Mouse (Mus musculus) lung, embryonic 16.5 days (tissue): Measurements from ENCODE around the gene Fanci. TPM values are rescaled to one million over a fixed set of nuclear protein-coding genes. Genes with fewer than 3 reads are reported as not detected.

Source experiments
- ATAC-seq: fragments of 200-750 bp; cut with Nextera tagmentation; 2 replicates; pipeline ENCODE4 v1.8.0; 2017; ENCODE audit warnings: low read depth, mild to moderate bottlenecking, moderate library complexity
- H3K27ac ChIP-seq: fragments of 300-500 bp; sonication (generic); 2 replicates; pipeline ENCODE4 v1.5.1; 2014; ENCODE audit warnings: mild to moderate bottlenecking, control low read depth, low read length
- H3K27me3 ChIP-seq: fragments of 300-500 bp; sonication (generic); 2 replicates; pipeline ENCODE4 v1.6.1; 2014; ENCODE audit warnings: low read depth, low read length, mixed read lengths; ENCODE audit not compliant: control insufficient read depth, insufficient read depth
- H3K36me3 ChIP-seq: fragments of 300-500 bp; sonication (generic); 2 replicates; pipeline ENCODE4 v1.6.1; 2014; ENCODE audit warnings: low read length; ENCODE audit not compliant: control insufficient read depth, insufficient read depth
- H3K4me1 ChIP-seq: fragments of 300-500 bp; sonication (generic); replicated peaks from 2 replicates; pipeline ENCODE4 v1.6.1; 2014; ENCODE audit warnings: low read length, mixed read lengths; ENCODE audit not compliant: control insufficient read depth, insufficient read depth
- H3K4me2 ChIP-seq: fragments of 300-500 bp; sonication (generic); 2 replicates; pipeline ENCODE4 v1.6.1; 2014; ENCODE audit warnings: low read depth, low read length, control low read depth
- H3K4me3 ChIP-seq: fragments of 300-500 bp; sonication (generic); 2 replicates; pipeline ENCODE4 v1.5.1; 2014; ENCODE audit warnings: mild to moderate bottlenecking, low read length, control low read depth
- H3K9ac ChIP-seq: fragments of 300-500 bp; sonication (generic); 2 replicates; pipeline ENCODE4 v1.6.1; 2014; ENCODE audit warnings: low read length, control low read depth
- H3K9me3 ChIP-seq: fragments of 300-500 bp; sonication (generic); 2 replicates; pipeline ENCODE4 v1.6.1; 2016; ENCODE audit warnings: low read length; ENCODE audit not compliant: control insufficient read depth
- WGBS: fragments of 180-500 bp; shearing (Covaris S2); extraction: QIAGEN DNeasy Blood & Tissue Kit; methylation state at CpG from one replicate; pipeline ENCODE4 v1.1.7; 2014; 5-methylcytosine and 5-hydroxymethylcytosine counted together
- polyA plus RNA-seq: library from polyadenylated mRNA; unstranded; fragments of >200 nt; fragmentation: Nextera tagmentation; extraction: Ambion mirVana; gene quantifications from 2 replicates; pipeline ENCODE4 v1.2.1, GENCODE M21; 2015

Gene Fanci
- polyA plus RNA-seq, 1 experiment from 2014 or later, result 13.7 TPM

- peaks cover 27% of the 10 kb centered on the region for H3K4me1 ChIP-seq
- peak within 1 kb of the TSS; percentile 95 for H3K4me2 ChIP-seq
- H3K27ac ChIP-seq, result peak within 1 kb of the TSS; percentile 86
- peak; percentile 98 for ATAC-seq
- no peaks in the 10 kb centered on the region for H3K27me3 ChIP-seq
- under 1% methylated on average over 67 of the region's 76 CpGs for WGBS
- H3K36me3 ChIP-seq, result peaks cover 9% of the 10 kb centered on the region
- H3K9me3 ChIP-seq, result no peaks in the 10 kb centered on the region
- peak within 1 kb of the TSS; percentile 89 for H3K9ac ChIP-seq
- H3K4me3 ChIP-seq, result peak within 1 kb of the TSS; percentile 87
Observed at GRCm38 (mm10) chr7:79466053-79466901, 74.5 kb downstream of the Fanci start, which contains the start of gene Polg. Gene Polg, minus strand, starts transcription at chr7:79466362.

DNA sequence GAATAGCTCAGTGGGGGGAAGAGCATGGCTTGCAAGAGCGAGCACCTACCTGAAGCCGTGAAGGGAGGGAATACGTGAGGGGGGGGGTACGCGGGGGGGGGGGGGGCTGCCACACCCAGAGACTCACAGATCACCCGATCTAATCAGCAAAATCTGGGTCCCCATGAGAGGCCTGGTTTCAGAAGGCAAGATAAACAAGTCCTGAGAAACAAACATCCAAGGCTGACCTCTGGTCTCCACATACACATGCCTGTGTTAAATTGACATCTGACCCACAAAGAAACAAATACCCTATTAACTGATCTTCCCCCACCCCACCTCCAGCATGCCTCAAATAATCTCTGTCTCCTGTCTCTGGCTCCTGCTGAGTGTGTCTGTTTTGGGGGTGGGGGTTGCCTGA is 76.2 kb downstream of the Fanci start:
- Histone ChIP-seq H3K4me2 (peak overlapping the region; percentile 49), H3K9me3 (peaks cover 2% of the 10 kb centered on the region; the same call in 1 of the 2 replicates), H3K4me1 (peaks cover 27% of the 10 kb centered on the region), H3K4me3 (peak overlapping the region; percentile 24; the same call in 1 of the 2 replicates), H3K27ac (no peak overlapping the region), H3K27me3 (no peaks in the 10 kb centered on the region), H3K36me3 (0 out of 2 replicates have a peak, but pooled peaks cover 2% of the 10 kb centered on the region), H3K9ac (0 out of 2 replicates have a peak overlapping the region, but pooled peaks have one; percentile 31)
- ATAC-seq, result no peak
- WGBS, result 4% methylated on average over 4 of the region's 6 CpGs

GRCm38 (mm10) chr7:79468994-79469393 is 77.3 kb downstream of the Fanci start:
- peaks cover 2% of the 10 kb centered on the region; the same call in 1 of the 2 replicates for H3K9me3 ChIP-seq
- H3K36me3 ChIP-seq, result no peaks in the 10 kb centered on the region
- no peak overlapping the region for H3K27ac ChIP-seq
- H3K9ac ChIP-seq, result no peak overlapping the region
- peaks cover 20% of the 10 kb centered on the region for H3K4me1 ChIP-seq
- H3K4me3 ChIP-seq, result no peak overlapping the region
- 36% methylated on average over 8 of the region's 8 CpGs for WGBS
- no peaks in the 10 kb centered on the region for H3K27me3 ChIP-seq
- no peak for ATAC-seq
- no peak overlapping the region for H3K4me2 ChIP-seq

DNA sequence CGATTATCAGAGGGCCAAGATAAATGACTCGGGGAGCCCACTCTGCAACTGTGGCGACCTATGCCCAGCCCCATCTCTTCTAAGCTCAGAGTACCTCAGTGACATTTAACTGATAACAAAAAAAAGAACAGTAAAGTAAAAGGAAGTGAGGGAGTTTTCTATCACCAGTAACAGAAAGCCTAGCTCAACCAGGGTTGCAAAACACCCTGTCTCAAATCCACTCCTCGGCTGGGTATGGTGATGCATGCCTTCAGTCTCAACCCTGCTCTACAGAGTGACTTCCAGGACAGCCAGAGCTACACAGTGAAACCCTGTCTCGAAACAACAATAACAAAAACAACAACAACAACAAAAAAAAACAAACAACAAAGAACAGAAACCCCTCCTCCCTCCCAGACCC is 78.0 kb downstream of the Fanci start:
- H3K27me3 ChIP-seq, result no peaks in the 10 kb centered on the region
- peaks cover 12% of the 10 kb centered on the region for H3K4me1 ChIP-seq
- no peak for ATAC-seq
- no peak overlapping the region for H3K9ac ChIP-seq
- H3K36me3 ChIP-seq, result no peaks in the 10 kb centered on the region
- WGBS, result 52% methylated on average over 5 of the region's 5 CpGs
- no peak overlapping the region for H3K4me3 ChIP-seq
- peaks cover 2% of the 10 kb centered on the region; the same call in 1 of the 2 replicates for H3K9me3 ChIP-seq
- H3K4me2 ChIP-seq, result no peak overlapping the region
- H3K27ac ChIP-seq, result no peak overlapping the region

- no peaks in the 10 kb centered on the region for H3K27me3 ChIP-seq
- H3K36me3 ChIP-seq, result no peaks in the 10 kb centered on the region
- no peak overlapping the region for H3K9ac ChIP-seq
- H3K4me3 ChIP-seq, result no peak overlapping the region
- H3K4me2 ChIP-seq, result no peak overlapping the region
- WGBS, result 48% methylated on average over 3 of the region's 3 CpGs
- H3K9me3 ChIP-seq, result peaks cover 2% of the 10 kb centered on the region; the same call in 1 of the 2 replicates
- H3K27ac ChIP-seq, result no peak overlapping the region
- H3K4me1 ChIP-seq, result peaks cover 8% of the 10 kb centered on the region
- no peak for ATAC-seq
Observed at GRCm38 (mm10) chr7:79470718-79471117, 79.0 kb downstream of the Fanci start.

GRCm38 (mm10) chr7:79471436-79471835 is 79.7 kb downstream of the Fanci start:
- WGBS, result 59% methylated on average over 7 of the region's 7 CpGs
- H3K4me3 ChIP-seq, result no peak overlapping the region
- peaks cover 8% of the 10 kb centered on the region for H3K4me1 ChIP-seq
- H3K9me3 ChIP-seq, result peaks cover 2% of the 10 kb centered on the region; the same call in 1 of the 2 replicates
- ATAC-seq, result no peak
- no peaks in the 10 kb centered on the region for H3K27me3 ChIP-seq
- no peak overlapping the region for H3K27ac ChIP-seq
- no peak overlapping the region for H3K4me2 ChIP-seq
- no peak overlapping the region for H3K9ac ChIP-seq
- H3K36me3 ChIP-seq, result no peaks in the 10 kb centered on the region

DNA sequence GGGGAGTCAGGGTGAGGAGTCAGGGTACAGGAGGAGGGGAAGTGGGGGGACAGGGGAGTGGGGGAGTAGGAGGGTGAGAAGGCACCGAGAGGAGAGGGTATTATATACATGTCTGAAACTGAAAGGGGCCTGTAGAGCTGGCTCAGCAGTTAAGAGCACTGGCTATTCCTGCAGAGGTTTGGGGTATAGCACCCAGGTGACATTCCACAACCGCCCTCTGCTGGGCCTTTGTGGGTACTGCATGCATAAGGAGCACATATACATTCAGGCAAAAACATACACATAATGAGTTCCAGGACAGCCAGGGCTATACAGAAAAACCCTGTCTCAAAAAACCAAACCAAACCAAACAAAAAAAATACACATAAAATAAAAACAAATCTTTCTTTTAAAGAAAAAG is 81.1 kb downstream of the Fanci start:
- Histone ChIP-seq H3K36me3 (no peaks in the 10 kb centered on the region), H3K4me1 (peaks cover 2% of the 10 kb centered on the region), H3K4me2 (no peak overlapping the region), H3K9me3 (peaks cover 2% of the 10 kb centered on the region; the same call in 1 of the 2 replicates), H3K27ac (no peak overlapping the region), H3K27me3 (no peaks in the 10 kb centered on the region), H3K4me3 (no peak overlapping the region), H3K9ac (no peak overlapping the region)
- 44% methylated on average over 2 of the region's 2 CpGs for WGBS
- no peak for ATAC-seq

GRCm38 (mm10) chr7:79473496-79474194 is 81.9 kb downstream of the Fanci start:
- Histone ChIP-seq H3K4me1 (no peaks in the 10 kb centered on the region), H3K4me3 (no peak overlapping the region), H3K36me3 (no peaks in the 10 kb centered on the region), H3K9ac (no peak overlapping the region), H3K27ac (0 out of 2 replicates have a peak overlapping the region, but pooled peaks have one; percentile 2), H3K4me2 (no peak overlapping the region), H3K9me3 (peaks cover 2% of the 10 kb centered on the region; the same call in 1 of the 2 replicates), H3K27me3 (no peaks in the 10 kb centered on the region)
- ATAC-seq, result 0 out of 2 replicates have a peak, but pooled peaks have one; percentile 29
- 76% methylated on average over 9 of the region's 9 CpGs for WGBS
